7 mouse cellular contexts compared by ENCODE assay signal in the genomic region with DNA sequence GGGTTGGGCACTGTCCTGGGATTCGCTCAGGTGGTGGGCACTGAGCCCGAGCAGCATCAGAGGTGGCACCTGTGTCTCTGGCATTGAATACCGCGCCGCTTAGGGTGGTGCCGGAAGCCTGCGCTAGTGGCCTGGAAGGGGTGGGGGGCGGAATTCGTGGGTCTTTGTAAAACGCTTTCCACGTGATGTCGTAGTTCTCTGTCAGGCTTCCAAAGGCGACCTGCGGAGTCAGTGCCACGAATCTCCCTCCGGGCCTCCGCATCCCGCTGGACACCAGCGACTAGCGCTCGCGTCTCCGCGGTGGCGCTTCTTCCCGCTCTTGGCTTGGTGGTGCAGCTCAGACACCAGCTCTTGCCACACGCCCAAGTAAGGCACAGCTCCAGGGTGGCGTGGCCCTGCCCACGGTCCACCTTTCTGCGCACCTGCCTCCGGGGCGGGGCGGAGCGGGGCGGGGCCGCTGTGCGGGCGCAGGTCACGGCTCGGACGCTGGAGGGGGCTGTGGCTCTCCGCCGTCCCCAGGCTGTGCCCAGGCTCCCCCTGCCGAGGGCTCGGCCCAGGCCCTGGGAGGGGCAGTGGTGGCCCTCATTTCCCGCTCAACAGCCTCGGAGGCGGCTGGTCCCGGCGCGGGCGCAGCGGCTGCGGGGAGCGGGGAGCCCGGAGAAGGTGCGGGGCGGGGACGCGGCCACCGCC. TPM values are rescaled to one million over a fixed set of nuclear protein-coding genes. Genes with fewer than 3 reads are reported as not detected.
DNase-seq lines count a peak whose midpoint lies in the region; ATAC-seq lines count a peak whose summit lies in the region.

A gene (plus strand): TSS at position 228 of the 690 bp plus-strand sequence.

- H3K4me3 ChIP-seq in intestine, embryonic 16.5 days (ENCODE audit: low read length), result peak within 1 kb of the TSS; percentile 92
- peak within 1 kb of the TSS; percentile 84 for H3K4me3 ChIP-seq in midbrain, embryonic 11.5 days (ENCODE audit: low read depth, low read length)

- under 1% methylated on average over 53 of the region's 61 CpGs for WGBS in intestine, embryonic 16.5 days
- 1% methylated on average over 51 of the region's 61 CpGs for WGBS in midbrain, embryonic 11.5 days

- peak within 1 kb of the TSS; percentile 80 for H3K27ac ChIP-seq in intestine, embryonic 16.5 days (ENCODE audit: low read length)
- H3K27ac ChIP-seq in midbrain, embryonic 11.5 days (ENCODE audit: low read depth, low read length), result peak within 1 kb of the TSS; percentile 45

- H3K4me1 ChIP-seq in intestine, embryonic 16.5 days (ENCODE audit: control insufficient read depth, insufficient read depth, low read length), result peaks cover 20% of the 10 kb centered on the region
- H3K4me1 ChIP-seq in midbrain, embryonic 11.5 days (ENCODE audit: control insufficient read depth, insufficient read depth, low read length), result 0 out of 2 replicates have a peak, but pooled peaks cover 6% of the 10 kb centered on the region

- no peaks in the 10 kb centered on the region for H3K27me3 ChIP-seq in intestine, embryonic 16.5 days (replicated peaks; ENCODE audit: control insufficient read depth, insufficient read depth, low read length)
- H3K27me3 ChIP-seq in midbrain, embryonic 11.5 days (ENCODE audit: control insufficient read depth, insufficient read depth, low read length), result peaks cover 13% of the 10 kb centered on the region

- no peaks in the 10 kb centered on the region for H3K9me3 ChIP-seq in intestine, embryonic 16.5 days (ENCODE audit: control insufficient read depth, low read length)
- no peaks in the 10 kb centered on the region for H3K9me3 ChIP-seq in midbrain, embryonic 11.5 days (ENCODE audit: control insufficient read depth, low read length)

- peak within 1 kb of the TSS; percentile 93 for H3K9ac ChIP-seq in intestine, embryonic 16.5 days (ENCODE audit: low read depth, low read length)
- peak within 1 kb of the TSS; percentile 91 for H3K9ac ChIP-seq in midbrain, embryonic 11.5 days (ENCODE audit: low read length)

- no peaks in the 10 kb centered on the region for H3K36me3 ChIP-seq in intestine, embryonic 16.5 days (ENCODE audit: control insufficient read depth, insufficient read depth, low read length)
- H3K36me3 ChIP-seq in midbrain, embryonic 11.5 days (ENCODE audit: control insufficient read depth, insufficient read depth, low read length), result no peaks in the 10 kb centered on the region

- intact Hi-C loops in left cerebral cortex, postnatal 4 days (cut with DNase I), result loop anchor here (5.0 to 10.0 kb wide), 2 partner anchors 187 to 200 kb away; no protein-coding TSS in a partner anchor

- peak within 1 kb of the TSS; percentile 79 for H3K4me2 ChIP-seq in intestine, embryonic 16.5 days (ENCODE audit: low read depth, low read length)
- H3K4me2 ChIP-seq in midbrain, embryonic 11.5 days, result peak within 1 kb of the TSS; percentile 91

- ATAC-seq in intestine, embryonic 16.5 days, result peak; percentile 98
- ATAC-seq in midbrain, embryonic 11.5 days (ENCODE audit: low FRiP score), result peak; percentile 96

- DNase-seq in adrenal gland, adult 2 months, result peak; percentile 92
- DNase-seq in embryo, embryonic 11 days, result peak; percentile 92
- DNase-seq in gonadal fat pad, adult 2 months (ENCODE audit: low read depth), result no peak
- DNase-seq in left cerebral cortex, postnatal 4 days, result peak; percentile 86
- DNase-seq in midbrain, embryonic 11.5 days (ENCODE audit: low spot score, missing footprints), result peak; percentile 98
- DNase-seq in skeletal muscle tissue, adult 2 months (ENCODE audit: low read depth, low spot score), result peak; percentile 58

RNA-seq across cellular contexts. Expression of the gene that starts here (rescaled TPM):
- total RNA-seq in adrenal gland, adult 2 months (2021), result 10 to 100 TPM; 18.0 to 24.0 TPM
- polyA plus RNA-seq in adrenal gland, adult 2 months (2012; rRNA removed), result 7.4 and 10.9 TPM in 2 replicates
- polyA plus RNA-seq in gonadal fat pad, adult 2 months (2012; rRNA removed), result 19.8 and 24.2 TPM in 2 replicates
- polyA plus RNA-seq in intestine, embryonic 16.5 days (2015; fragmentation: Nextera tagmentation; extraction: Ambion mirVana), result 8.7 and 10.5 TPM in 2 replicates
- 100 to 1,000 TPM; 239 to 257 TPM for total RNA-seq in left cerebral cortex, postnatal 4 days (2021)
- 21.7 and 22.4 TPM in 2 replicates for polyA plus RNA-seq in midbrain, embryonic 11.5 days (2014; fragmentation: Nextera tagmentation; extraction: Ambion mirVana)

Comparison
In these comparisons a context has a peak if more than half of its experiments do, and no peak if none do; other contexts are left out.
1. RNA of the gene that starts here (total RNA-seq): 239 to 257 TPM in left cerebral cortex, postnatal 4 days; 18.0 to 24.0 TPM in adrenal gland, adult 2 months; every median in the first group is over 4 times any median in the second.